Mouse (Mus musculus) liver (tissue): ENCODE results near the gene Shoc2.
"Not testable (repeated sequence)": the region's sequence is repeated elsewhere in the genome, so short reads cannot be mapped to it uniquely, and the experiment has no call there.

Source experiments
- DNase-seq: peaks from one replicate; pipeline ENCODE4 v3.0.0-alpha.2; 2020; ENCODE audit warnings: mixed read lengths

Shoc2 gene

GRCm38 (mm10) chr19:53943802-53944785 lies at the start of gene Shoc2, which contains the start of gene Bbip1:
Gene Shoc2 (plus strand): TSS chr19:53944306.
Gene Bbip1 (minus strand): TSS chr19:53944627.
- peak; percentile 100 for DNase-seq

- peak; percentile 18 for DNase-seq
Measured at GRCm38 (mm10) chr19:53894538-53895121, 49.5 kb upstream of the Shoc2 start.

- no peak for DNase-seq
Measured at GRCm38 (mm10) chr19:53898046-53898445, 46.1 kb upstream of the Shoc2 start.

- no peak for DNase-seq
Measured at GRCm38 (mm10) chr19:53898498-53898897, 45.6 kb upstream of the Shoc2 start.

- no peak for DNase-seq
Measured at GRCm38 (mm10) chr19:53898970-53899900, 44.9 kb upstream of the Shoc2 start.

- no peak for DNase-seq
Measured at GRCm38 (mm10) chr19:53899941-53900610, 44.0 kb upstream of the Shoc2 start.

- DNase-seq = peak; percentile 44
Measured at GRCm38 (mm10) chr19:53901931-53902738, 42.0 kb upstream of the Shoc2 start.

GRCm38 (mm10) chr19:53902739-53903487 lies 41.2 kb upstream of the Shoc2 start:
- DNase-seq = peak; percentile 99

GRCm38 (mm10) chr19:53903507-53904321 lies 40.4 kb upstream of the Shoc2 start:
- peak; percentile 50 for DNase-seq

GRCm38 (mm10) chr19:53904833-53905480 lies 39.1 kb upstream of the Shoc2 start:
- no peak for DNase-seq

- no peak for DNase-seq
Measured at GRCm38 (mm10) chr19:53906033-53906702, 37.9 kb upstream of the Shoc2 start.

- DNase-seq = not testable (repeated sequence)
Measured at GRCm38 (mm10) chr19:53906703-53907070, 37.4 kb upstream of the Shoc2 start.

GRCm38 (mm10) chr19:53914950-53915349 lies 29.2 kb upstream of the Shoc2 start:
- no peak for DNase-seq

GRCm38 (mm10) chr19:53919541-53919940 lies 24.6 kb upstream of the Shoc2 start:
- DNase-seq = no peak

- not testable (repeated sequence) for DNase-seq
Measured at GRCm38 (mm10) chr19:53921996-53922395, 22.1 kb upstream of the Shoc2 start.

GRCm38 (mm10) chr19:53925338-53925751 lies 18.8 kb upstream of the Shoc2 start:
- peak; percentile 45 for DNase-seq

GRCm38 (mm10) chr19:53926705-53927104 lies 17.4 kb upstream of the Shoc2 start:
- DNase-seq = no peak

GRCm38 (mm10) chr19:53929218-53929617 lies 14.9 kb upstream of the Shoc2 start:
- DNase-seq = no peak
